Mouse (Mus musculus) ZHBTc4 (cell line): ENCODE measurements around the gene Gm3542.
"Not testable (repeated sequence)": the region's sequence is repeated elsewhere in the genome, so short reads cannot be mapped to it uniquely, and the experiment has no call there.

Source experiments
- DNase-seq: peaks from one replicate; pipeline ENCODE4 v3.0.0-alpha.2; 2011; ENCODE audit warnings: low read depth, low spot score

Gene Gm3542

DNA sequence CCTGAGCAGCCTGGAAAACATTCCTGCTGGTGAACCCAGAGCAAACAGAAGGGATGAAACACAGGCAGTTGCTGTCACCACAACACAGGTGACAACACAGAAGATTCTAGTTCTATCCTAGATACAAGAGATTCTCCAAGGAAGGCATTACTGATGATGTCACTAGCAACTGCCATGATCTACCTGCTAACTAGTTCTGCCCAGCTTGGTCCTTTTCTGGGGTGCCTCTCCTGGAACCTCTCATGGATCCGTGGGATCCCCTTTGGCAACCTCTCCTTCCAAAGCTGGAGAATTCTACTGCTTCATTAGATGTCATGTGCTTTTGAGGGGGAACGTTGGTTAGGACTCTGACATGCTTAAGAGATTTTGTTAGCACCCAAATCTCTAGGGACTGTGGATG, at the start of gene Gm3542:
Gene Gm3542, minus strand, starts transcription at position 101 of the 400 bp plus-strand sequence.
- DNase-seq, result not testable (repeated sequence)
